Mouse (Mus musculus) liver, embryonic 11.5 days (tissue): Measurements from ENCODE around the gene Gm4969. TPM values are rescaled to one million over a fixed set of nuclear protein-coding genes. Genes with fewer than 3 reads are reported as not detected.

Experiments used
- ATAC-seq: fragments of 200-750 bp; cut with Nextera tagmentation; replicated peaks from 2 replicates; pipeline ENCODE4 v1.8.0; 2017; ENCODE audit warnings: moderate number of reproducible peaks, mild to moderate bottlenecking, moderate TSS enrichment, moderate library complexity; ENCODE audit not compliant: low FRiP score
- DNase-seq: peaks from one replicate; pipeline ENCODE4 v3.0.0-alpha.2; 2017; ENCODE audit warnings: low spot score
- H3K27ac ChIP-seq: fragments of 300-500 bp; sonication (generic); 2 replicates; pipeline ENCODE4 v1.5.1; 2014; ENCODE audit warnings: mild to moderate bottlenecking, low read depth, low read length, control low read depth
- H3K27me3 ChIP-seq: fragments of 300-500 bp; sonication (generic); replicated peaks from 2 replicates; pipeline ENCODE4 v1.6.1; 2014; ENCODE audit warnings: low read length, mixed read lengths; ENCODE audit not compliant: control insufficient read depth, insufficient read depth
- H3K36me3 ChIP-seq: fragments of 300-500 bp; sonication (generic); 2 replicates; pipeline ENCODE4 v1.6.1; 2014; ENCODE audit warnings: mild to moderate bottlenecking, low read length, moderate library complexity, mixed read lengths; ENCODE audit not compliant: control insufficient read depth, insufficient read depth
- H3K4me1 ChIP-seq: fragments of 300-500 bp; sonication (generic); replicated peaks from 2 replicates; pipeline ENCODE4 v1.6.1; 2014; ENCODE audit warnings: low read length, mixed read lengths; ENCODE audit not compliant: control insufficient read depth, insufficient read depth
- H3K4me2 ChIP-seq: fragments of 300-500 bp; sonication (generic); 2 replicates; pipeline ENCODE4 v1.6.1; 2014; ENCODE audit warnings: mild to moderate bottlenecking, control low read depth, moderate library complexity
- H3K4me3 ChIP-seq: fragments of 300-500 bp; sonication (generic); 2 replicates; pipeline ENCODE4 v1.5.1; 2014; ENCODE audit warnings: low read depth, low read length, control low read depth
- H3K9ac ChIP-seq: fragments of 300-500 bp; sonication (generic); 2 replicates; pipeline ENCODE4 v1.6.1; 2014; ENCODE audit warnings: low read depth, low read length, control low read depth
- H3K9me3 ChIP-seq: fragments of 300-500 bp; sonication (generic); 2 replicates; pipeline ENCODE4 v1.6.1; 2016; ENCODE audit warnings: low read length, inconsistent platforms, mixed read lengths; ENCODE audit not compliant: control insufficient read depth
- WGBS: fragments of 180-500 bp; shearing (Covaris S2); extraction: QIAGEN DNeasy Blood & Tissue Kit; methylation state at CpG from one replicate; pipeline ENCODE4 v1.1.7; 2014; 5-methylcytosine and 5-hydroxymethylcytosine counted together
- microRNA-seq: library from miRNA; unstranded; fragments of <30 nt; microRNA quantifications from one replicate; pipeline ENCODE4, GENCODE M21; 2017; ENCODE audit warnings: borderline number of aligned reads
- polyA plus RNA-seq: library from polyadenylated mRNA; unstranded; fragments of >200 nt; fragmentation: Nextera tagmentation; extraction: Ambion mirVana; gene quantifications from 2 replicates; pipeline ENCODE4 v1.2.1, GENCODE M21; 2014

The Gm4969 gene
- polyA plus RNA-seq, 1 experiment from 2014 or later: 1.2 TPM

GRCm38 (mm10) chr7:19052345-19053135 is 65.6 kb downstream of the Gm4969 start:
- Histone ChIP-seq H3K36me3 (peaks cover 36% of the 10 kb centered on the region), H3K4me3 (no peak overlapping the region), H3K4me2 (no peak overlapping the region), H3K9me3 (no peaks in the 10 kb centered on the region), H3K4me1 (no peaks in the 10 kb centered on the region), H3K27ac (no peak overlapping the region), H3K9ac (no peak overlapping the region), H3K27me3 (no peaks in the 10 kb centered on the region)
- no peak for ATAC-seq
- 88% methylated on average over 15 of the region's 15 CpGs for WGBS
- no peak for DNase-seq

GRCm38 (mm10) chr7:19051161-19051560 is 67.0 kb downstream of the Gm4969 start:
- Histone ChIP-seq H3K4me3 (no peak overlapping the region), H3K27ac (peak overlapping the region; percentile 10; the same call in 1 of the 2 replicates), H3K36me3 (peaks cover 49% of the 10 kb centered on the region), H3K4me2 (no peak overlapping the region), H3K27me3 (no peaks in the 10 kb centered on the region), H3K9ac (no peak overlapping the region), H3K4me1 (no peaks in the 10 kb centered on the region), H3K9me3 (no peaks in the 10 kb centered on the region)
- ATAC-seq (no peak), DNase-seq (no peak)
- 69% methylated on average over 4 of the region's 4 CpGs for WGBS

GRCm38 (mm10) chr7:19050172-19050571 is 68.0 kb downstream of the Gm4969 start:
- no peaks in the 10 kb centered on the region for H3K27me3 ChIP-seq
- no peak overlapping the region for H3K4me2 ChIP-seq
- ATAC-seq: no peak
- no peak overlapping the region for H3K4me3 ChIP-seq
- no peaks in the 10 kb centered on the region for H3K4me1 ChIP-seq
- H3K27ac ChIP-seq: no peak overlapping the region
- WGBS: 85% methylated on average over 8 of the region's 8 CpGs
- no peak for DNase-seq
- H3K36me3 ChIP-seq: peaks cover 58% of the 10 kb centered on the region
- no peaks in the 10 kb centered on the region for H3K9me3 ChIP-seq
- no peak overlapping the region for H3K9ac ChIP-seq

GRCm38 (mm10) chr7:19049252-19049651 is 68.9 kb downstream of the Gm4969 start:
- Histone ChIP-seq H3K27me3 (no peaks in the 10 kb centered on the region), H3K36me3 (peaks cover 67% of the 10 kb centered on the region), H3K4me3 (no peak overlapping the region), H3K9ac (no peak overlapping the region), H3K4me2 (no peak overlapping the region), H3K4me1 (no peaks in the 10 kb centered on the region), H3K27ac (no peak overlapping the region), H3K9me3 (no peaks in the 10 kb centered on the region)
- WGBS: 86% methylated on average over 5 of the region's 5 CpGs
- ATAC-seq: no peak
- no peak for DNase-seq

Small RNA genes within 50 kb of the gene (microRNA-seq; reads per million reads assigned to microRNA genes)
- gene Mir3100: not detected

Other genes starting within 250 kb of the Gm4969 start
- 7.9 TPM in 2 replicates for gene Pglyrp1, start 247.0 kb downstream of the Gm4969 start, polyA plus RNA-seq
- gene Ccdc61, start 208.0 kb downstream of the Gm4969 start, polyA plus RNA-seq: 20.8 and 21.1 TPM in 2 replicates
- 0.22 and 0.41 TPM in 2 replicates for gene Nova2, start 192.5 kb downstream of the Gm4969 start, polyA plus RNA-seq
- not detected in 2 replicates for gene Nanos2, start 131.0 kb downstream of the Gm4969 start, polyA plus RNA-seq
- gene Mypop, start 127.1 kb downstream of the Gm4969 start, polyA plus RNA-seq: 1.5 and 2.2 TPM in 2 replicates
- gene Irf2bp1, start 114.3 kb downstream of the Gm4969 start, polyA plus RNA-seq: 23.3 and 24.9 TPM in 2 replicates
- gene Foxa3, start 94.8 kb downstream of the Gm4969 start, polyA plus RNA-seq: 29.7 and 32.0 TPM in 2 replicates
- gene Sympk, start 94.0 kb downstream of the Gm4969 start, polyA plus RNA-seq: 26.3 and 28.4 TPM in 2 replicates
- gene Rsph6a, start 63.7 kb downstream of the Gm4969 start, polyA plus RNA-seq: not detected in 2 replicates
- 10.2 and 12.8 TPM in 2 replicates for gene Dmwd, start 42.1 kb downstream of the Gm4969 start, polyA plus RNA-seq
- gene Dmpk, start 34.5 kb downstream of the Gm4969 start, polyA plus RNA-seq: 12.4 and 13.9 TPM in 2 replicates
- gene Six5, start 23.8 kb downstream of the Gm4969 start, polyA plus RNA-seq: 3.7 and 4.3 TPM in 2 replicates
- 9.9 TPM in 2 replicates for gene Fbxo46, start 1.5 kb upstream of the Gm4969 start, polyA plus RNA-seq
- gene Qpctl, start 30.9 kb upstream of the Gm4969 start, polyA plus RNA-seq: 7.5 and 9.5 TPM in 2 replicates
- 140 and 158 TPM in 2 replicates for gene Snrpd2, start 31.4 kb upstream of the Gm4969 start, polyA plus RNA-seq
- 0.69 and 0.73 TPM in 2 replicates for gene Gipr, start 47.8 kb upstream of the Gm4969 start, polyA plus RNA-seq
- 2.7 and 3.8 TPM in 2 replicates for gene Eml2, start 58.1 kb upstream of the Gm4969 start, polyA plus RNA-seq
- 1.4 and 1.9 TPM in 2 replicates for gene Gpr4, start 94.2 kb upstream of the Gm4969 start, polyA plus RNA-seq
- gene Opa3, start 110.0 kb upstream of the Gm4969 start, polyA plus RNA-seq: 31.6 and 33.9 TPM in 2 replicates
- 85.9 and 87.5 TPM in 2 replicates for gene Vasp, start 153.4 kb upstream of the Gm4969 start, polyA plus RNA-seq
- not detected in 2 replicates for gene Ppm1n, start 161.7 kb upstream of the Gm4969 start, polyA plus RNA-seq
- gene Rtn2, start 164.3 kb upstream of the Gm4969 start, polyA plus RNA-seq: 8.2 and 11.1 TPM in 2 replicates
- gene Fosb, start 191.7 kb upstream of the Gm4969 start, polyA plus RNA-seq: 0.07 TPM in 1 of 2 replicates, not detected in the other
- gene Ercc1, start 226.4 kb upstream of the Gm4969 start, polyA plus RNA-seq: 46.4 and 46.8 TPM in 2 replicates
- 28.7 and 30.2 TPM in 2 replicates for gene Cd3eap, start 241.1 kb upstream of the Gm4969 start, polyA plus RNA-seq
- 3.9 and 4.2 TPM in 2 replicates for gene Ppp1r13l, start 241.4 kb upstream of the Gm4969 start, polyA plus RNA-seq